Mouse (Mus musculus) 3134 (cell line): ENCODE data around the gene Uhrf1bp1l.
"Not testable (repeated sequence)": the region's sequence is repeated elsewhere in the genome, so short reads cannot be mapped to it uniquely, and the experiment has no call there.

ENCODE experiments used
- DNase-seq: peaks from one replicate; pipeline ENCODE4 v3.0.0-alpha.2; 2011; ENCODE audit warnings: low spot score; ENCODE audit not compliant: insufficient read length; ENCODE audit errors: extremely low read depth

The Uhrf1bp1l gene

DNA sequence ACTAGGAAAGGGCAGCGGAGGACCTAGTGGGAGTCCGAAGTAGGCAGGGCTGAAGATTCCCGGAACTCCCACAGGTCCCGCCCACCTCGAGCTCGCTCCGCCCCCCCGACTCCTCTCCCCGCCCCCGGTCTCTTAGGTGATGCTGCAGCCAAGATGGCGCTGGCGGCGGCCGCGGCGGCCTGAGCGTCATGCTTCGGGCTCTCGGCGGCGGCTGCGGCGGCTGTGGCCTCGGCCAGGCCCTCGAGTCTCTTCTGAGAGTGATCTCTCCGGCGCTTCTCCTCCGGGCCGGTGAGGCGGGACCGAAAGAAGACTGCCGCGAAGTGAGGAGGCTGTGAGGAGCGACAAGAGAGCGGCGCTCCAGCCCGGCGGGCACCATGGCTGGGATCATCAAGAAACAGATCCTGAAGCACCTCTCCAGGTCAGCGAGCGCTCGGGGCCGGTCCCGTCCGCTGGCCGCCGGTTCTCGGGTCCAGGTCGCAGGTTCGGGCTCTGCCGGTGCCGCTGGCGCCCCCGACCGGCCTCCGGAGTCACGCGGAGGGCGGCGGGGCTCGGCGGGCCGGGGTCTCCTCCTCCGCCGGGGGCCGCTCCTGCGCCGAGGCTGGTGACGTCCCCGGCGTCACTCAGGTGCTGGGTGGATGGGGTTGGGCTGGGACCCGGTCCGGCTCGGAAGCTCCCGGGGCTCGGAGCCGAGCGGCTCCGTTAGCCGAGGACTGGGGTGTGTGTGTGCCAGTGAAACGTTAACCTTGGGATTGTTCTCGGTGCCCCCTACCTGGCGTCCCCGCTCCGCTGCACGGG lies at the start of gene Uhrf1bp1l:
Gene Uhrf1bp1l, plus strand, starts transcription at position 121 of the 795 bp plus-strand sequence.
- peak; percentile 97 for DNase-seq

GRCm38 (mm10) chr10:89695194-89695911 lies 49.4 kb upstream of the Uhrf1bp1l start:
- no peak for DNase-seq

DNA sequence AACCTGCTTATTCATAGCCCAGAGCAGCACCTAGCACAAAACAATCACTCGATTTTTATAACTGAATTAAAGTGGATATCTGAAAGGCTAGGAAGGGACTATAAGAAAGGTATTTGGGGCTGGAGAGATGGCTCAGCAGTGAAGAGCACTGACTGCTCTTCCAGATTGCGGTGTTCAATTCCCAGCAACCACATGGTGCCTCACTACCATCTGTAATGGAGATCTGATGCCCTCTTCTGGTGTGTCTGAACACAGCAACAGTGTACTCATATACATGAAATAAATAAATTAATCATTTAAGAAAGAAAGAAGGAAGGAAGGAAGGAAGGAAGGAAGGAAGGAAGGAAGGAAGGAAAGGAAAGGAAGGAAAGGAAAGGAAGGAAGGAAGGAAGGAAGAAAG lies 48.5 kb upstream of the Uhrf1bp1l start:
- not testable (repeated sequence) for DNase-seq

DNA sequence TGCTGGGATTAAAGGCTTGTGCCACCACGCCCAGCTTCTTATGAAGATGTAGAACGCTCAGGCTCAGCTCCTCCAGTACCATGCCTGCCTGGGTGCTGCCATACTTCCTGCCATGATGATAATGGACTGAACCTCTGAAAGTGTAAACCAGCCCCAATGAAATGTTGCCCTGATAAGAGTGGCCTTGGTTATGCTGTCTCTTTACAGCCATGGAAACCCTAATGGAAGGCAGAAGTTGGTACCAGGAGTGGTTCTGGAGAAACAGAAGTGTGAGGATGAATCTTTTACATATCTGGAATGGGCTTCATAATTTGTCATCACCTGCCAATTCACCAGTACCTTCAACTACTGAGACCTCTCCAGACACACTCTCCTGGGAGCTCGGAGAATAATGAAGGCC lies 46.8 kb upstream of the Uhrf1bp1l start:
- no peak for DNase-seq

DNA sequence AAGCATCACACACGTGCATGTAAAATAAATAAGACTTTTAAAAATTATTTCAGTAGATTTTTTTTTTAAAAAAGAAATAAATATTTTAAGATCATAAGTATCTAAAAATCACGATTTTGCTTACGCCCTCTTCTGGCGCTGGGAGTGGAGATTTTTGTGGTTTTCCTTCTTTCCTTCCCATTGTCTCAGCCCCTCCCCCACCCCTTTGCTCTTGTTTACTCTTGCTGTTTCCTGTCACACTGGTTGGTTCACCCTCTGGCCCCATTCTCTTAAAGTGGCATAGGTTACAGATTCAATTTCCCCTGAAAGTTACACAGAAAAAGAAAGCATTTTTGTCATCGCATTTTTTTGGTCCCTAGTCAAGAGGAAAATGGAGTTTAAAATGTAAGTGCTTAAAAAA lies 41.7 kb upstream of the Uhrf1bp1l start:
- DNase-seq: no peak

GRCm38 (mm10) chr10:89707397-89707796 lies 37.4 kb upstream of the Uhrf1bp1l start:
- DNase-seq: no peak

GRCm38 (mm10) chr10:89708720-89709119 lies 36.1 kb upstream of the Uhrf1bp1l start:
- no peak for DNase-seq

DNA sequence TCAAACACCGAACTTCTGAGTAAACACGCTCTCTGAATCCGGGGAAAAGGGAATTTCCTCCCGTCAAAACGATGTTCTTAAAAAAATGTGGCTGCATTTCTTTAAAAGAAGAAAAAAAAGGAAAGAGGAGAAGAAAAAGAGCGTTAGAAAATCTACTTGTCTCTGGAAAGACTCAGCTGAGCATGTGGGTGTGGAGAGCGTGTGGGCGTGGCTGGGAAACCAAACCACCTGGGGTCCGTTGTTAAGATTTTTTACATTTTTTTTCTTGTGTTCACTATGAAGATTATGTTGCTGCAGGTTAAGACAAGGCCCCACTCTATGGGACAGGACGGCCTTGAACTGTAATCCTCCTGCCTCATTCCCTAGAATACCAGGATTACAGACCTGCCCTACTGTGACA lies 29.9 kb upstream of the Uhrf1bp1l start:
- DNase-seq: no peak

- no peak for DNase-seq
These were observed 24.5 kb upstream of the Uhrf1bp1l start for GRCm38 (mm10) chr10:89720252-89720651.

DNA sequence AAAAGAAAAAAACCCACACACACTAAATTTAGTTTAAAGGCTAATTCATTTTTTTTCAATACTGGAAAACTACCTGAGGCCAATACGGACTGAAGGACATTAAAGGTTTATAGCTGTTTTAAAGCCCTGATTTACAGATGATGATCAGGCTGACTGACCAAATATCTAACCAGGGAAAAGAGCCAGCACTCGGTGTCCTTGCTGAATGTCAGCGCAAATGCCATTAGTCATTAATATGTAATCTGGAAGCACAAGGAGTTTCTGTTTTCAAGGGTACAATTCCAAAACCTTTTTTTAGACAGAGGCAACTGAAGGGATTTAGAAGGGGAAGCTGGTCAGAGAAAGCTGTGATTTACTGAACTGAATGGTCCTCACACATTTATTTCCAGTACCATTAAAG lies 24.0 kb upstream of the Uhrf1bp1l start:
- DNase-seq: no peak

DNA sequence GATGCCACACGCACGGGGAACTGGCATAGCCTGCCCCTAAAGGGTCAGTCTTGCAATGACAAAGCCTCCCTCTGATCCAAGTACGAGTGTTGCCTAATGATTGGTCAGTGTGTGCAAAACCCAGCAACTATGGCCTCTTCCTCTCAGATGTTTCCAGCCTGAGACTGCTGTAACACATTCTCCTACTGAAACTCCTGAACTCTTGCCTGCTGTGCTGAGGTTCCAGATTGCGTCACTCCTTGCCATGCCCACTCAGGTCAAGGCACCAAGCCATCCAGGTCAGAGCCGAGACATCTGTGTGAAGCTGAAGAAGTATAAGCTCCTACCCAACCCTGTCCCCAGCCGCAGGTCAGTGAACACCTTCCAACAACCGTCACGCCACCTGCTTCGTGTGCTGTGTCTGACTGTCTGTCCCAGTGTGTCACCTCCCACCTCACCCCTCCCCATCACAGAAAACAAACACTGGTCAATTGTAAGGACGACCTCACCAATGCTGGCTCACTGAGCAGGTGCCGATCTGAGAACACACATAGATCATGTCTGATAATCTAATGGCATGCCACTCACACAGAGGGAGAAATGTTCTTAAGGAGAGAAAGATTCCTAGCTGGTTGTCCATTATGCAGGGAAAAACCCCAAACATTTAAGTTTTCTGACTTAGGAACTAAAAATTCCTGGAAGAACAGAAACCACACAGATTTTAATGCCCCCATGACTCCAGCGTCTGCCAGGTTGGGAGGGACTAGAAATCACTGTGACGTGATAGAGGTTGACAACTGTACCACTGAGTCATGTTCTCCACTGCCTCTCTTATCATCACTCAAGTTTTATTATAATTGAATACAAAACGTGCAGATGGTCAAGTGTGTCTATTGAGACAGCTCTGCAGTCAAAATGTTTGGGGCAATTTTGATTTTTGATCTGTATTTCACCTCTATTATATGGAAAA lies 22.3 kb upstream of the Uhrf1bp1l start:
- DNase-seq: no peak

GRCm38 (mm10) chr10:89730386-89730785 lies 14.4 kb upstream of the Uhrf1bp1l start:
- no peak for DNase-seq

- DNase-seq: no peak
These were observed 13.4 kb upstream of the Uhrf1bp1l start for GRCm38 (mm10) chr10:89731341-89731740.

DNA sequence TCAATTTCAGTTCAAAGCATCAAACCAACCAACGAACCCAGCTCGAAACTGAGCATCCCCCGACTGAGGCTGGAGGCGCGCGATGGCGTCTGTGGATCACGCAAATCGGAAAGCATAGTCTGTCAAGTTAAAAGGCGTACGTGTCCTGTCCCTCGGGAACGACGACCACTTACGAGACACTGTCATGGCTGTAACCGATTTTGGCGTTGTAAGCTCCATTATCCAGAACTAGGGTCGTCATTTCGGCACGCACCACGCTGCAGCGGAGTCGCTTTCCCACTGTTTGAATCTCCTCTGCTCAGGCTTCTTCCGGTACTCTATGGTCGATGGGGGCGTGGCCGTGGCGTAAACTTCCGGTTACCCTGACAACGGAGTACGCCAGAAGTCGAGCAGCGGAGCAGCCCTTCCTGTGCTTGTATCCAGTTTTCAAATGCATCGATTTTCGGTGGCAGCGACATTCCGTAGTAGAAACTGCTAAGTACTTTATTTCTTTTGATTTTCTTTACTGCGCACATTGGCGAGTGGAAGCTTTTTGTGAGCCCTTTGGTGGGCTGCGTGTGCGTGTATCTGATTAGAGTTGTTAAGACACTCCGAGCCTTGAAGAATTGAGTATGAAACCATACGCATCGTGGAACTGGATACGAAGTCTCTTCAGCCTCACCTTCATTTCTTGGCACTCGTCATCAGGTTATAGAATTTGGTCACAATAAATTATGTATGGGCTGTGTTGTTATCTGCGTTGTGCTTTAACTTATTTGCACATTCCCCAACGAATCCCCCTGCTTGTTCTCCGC lies 12.6 kb upstream of the Uhrf1bp1l start, which contains the start of gene Actr6:
Gene Actr6, minus strand, starts transcription at position 295 of the 794 bp plus-strand sequence.
- DNase-seq: peak; percentile 82

DNA sequence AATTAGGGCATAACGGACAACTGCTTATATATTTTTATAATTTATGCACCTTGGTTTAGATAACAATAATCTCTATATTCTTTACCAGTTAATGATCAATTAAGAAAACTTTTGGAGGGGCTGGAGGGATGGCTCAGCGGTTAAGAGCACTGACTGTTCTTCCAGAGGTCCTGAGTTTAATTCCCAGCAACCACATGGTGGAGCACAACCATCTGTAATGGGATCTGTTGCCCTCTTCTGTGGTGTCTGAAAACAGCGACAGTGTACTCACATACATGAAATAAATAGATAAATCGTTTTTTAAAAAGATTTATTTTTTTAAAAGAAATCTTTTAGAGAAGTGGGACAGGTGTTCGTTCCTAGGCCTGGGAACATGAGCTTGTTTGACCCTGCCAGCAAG lies 7.7 kb upstream of the Uhrf1bp1l start:
- DNase-seq: no peak

DNA sequence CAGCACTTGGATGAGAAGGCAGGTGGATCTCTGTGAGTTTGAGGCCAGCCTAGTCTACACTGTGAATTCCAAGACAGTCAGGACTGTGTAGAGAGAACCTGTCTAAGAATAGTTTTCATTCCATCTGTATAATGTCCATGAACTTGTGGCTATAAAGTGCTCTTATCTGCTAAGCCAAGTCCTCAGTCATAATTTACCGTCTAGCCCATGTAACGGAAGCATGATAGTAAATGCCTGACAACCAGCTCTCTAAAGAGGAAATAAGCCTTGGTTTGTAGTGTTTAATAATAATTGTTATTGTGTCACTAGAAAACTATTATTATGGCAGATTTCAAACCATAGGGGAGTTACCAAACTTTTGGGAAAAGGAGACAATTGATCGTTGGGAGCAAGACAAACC lies 6.9 kb upstream of the Uhrf1bp1l start:
- no peak for DNase-seq

GRCm38 (mm10) chr10:89738395-89738794 lies 6.4 kb upstream of the Uhrf1bp1l start:
- no peak for DNase-seq

DNA sequence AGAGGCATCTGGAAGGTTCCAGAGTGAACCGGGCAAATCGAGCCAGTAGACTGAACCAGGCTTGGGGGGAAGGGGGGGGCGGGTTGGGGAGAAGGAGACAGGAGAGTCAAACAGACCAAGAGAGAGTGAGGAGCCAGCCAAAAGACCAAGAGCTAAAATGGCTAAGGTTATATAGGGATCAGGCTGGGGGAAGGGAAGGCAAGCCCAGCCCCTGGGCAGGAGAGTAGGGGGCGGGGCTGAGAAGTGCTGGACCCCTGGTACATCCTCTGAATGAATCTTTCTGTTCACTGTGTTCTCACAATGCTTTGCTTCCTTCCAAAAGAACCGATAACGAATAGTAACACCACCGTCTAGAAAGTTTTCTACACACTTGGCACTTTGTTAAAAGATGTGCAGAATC lies 5.1 kb upstream of the Uhrf1bp1l start:
- no peak for DNase-seq

GRCm38 (mm10) chr10:89740995-89741394 lies 3.8 kb upstream of the Uhrf1bp1l start:
- no peak for DNase-seq

GRCm38 (mm10) chr10:89743266-89743665 lies 1.5 kb upstream of the Uhrf1bp1l start:
- DNase-seq: peak; percentile 44
